Mouse (Mus musculus): Measurements from ENCODE around the gene Tnfrsf21. TPM values are rescaled to one million over a fixed set of nuclear protein-coding genes. Genes with fewer than 3 reads are reported as not detected.

The Tnfrsf21 gene
- total RNA-seq, 2 experiments from 2014 or later: 2.8 to 4.3 TPM

DNA sequence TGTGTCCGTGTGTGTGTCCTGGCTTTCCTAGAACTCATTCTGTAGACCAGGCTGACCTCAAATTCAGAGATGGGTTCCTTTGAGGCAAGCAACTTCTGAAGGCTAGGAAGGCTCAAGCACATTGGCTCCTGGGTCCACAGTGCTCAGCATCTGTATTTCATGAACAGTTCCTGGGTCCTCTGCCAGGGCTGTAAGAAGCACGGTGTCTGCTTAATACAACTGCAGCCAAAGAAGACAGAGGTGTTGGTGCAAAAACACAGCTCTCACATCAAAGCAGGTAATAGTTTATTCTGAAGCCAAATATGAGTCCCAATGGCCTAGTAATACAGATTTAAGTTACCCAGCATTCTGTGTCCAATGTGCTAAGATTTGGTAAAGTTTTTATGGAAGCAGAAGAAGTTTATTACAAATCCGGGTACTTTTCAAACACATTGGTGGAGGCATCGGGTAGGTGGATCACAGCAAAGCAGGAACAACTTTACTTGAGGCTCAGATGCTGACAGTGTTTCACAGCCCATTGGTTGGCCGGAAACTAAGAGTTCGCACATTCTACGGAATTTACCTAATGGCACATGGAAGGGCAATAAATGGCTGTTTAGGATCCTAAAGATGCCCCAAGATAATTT, 112.7 kb downstream of the Tnfrsf21 start:
- no peak for DNase-seq (ENCODE audit: low spot score in 2 of 2)

DNA sequence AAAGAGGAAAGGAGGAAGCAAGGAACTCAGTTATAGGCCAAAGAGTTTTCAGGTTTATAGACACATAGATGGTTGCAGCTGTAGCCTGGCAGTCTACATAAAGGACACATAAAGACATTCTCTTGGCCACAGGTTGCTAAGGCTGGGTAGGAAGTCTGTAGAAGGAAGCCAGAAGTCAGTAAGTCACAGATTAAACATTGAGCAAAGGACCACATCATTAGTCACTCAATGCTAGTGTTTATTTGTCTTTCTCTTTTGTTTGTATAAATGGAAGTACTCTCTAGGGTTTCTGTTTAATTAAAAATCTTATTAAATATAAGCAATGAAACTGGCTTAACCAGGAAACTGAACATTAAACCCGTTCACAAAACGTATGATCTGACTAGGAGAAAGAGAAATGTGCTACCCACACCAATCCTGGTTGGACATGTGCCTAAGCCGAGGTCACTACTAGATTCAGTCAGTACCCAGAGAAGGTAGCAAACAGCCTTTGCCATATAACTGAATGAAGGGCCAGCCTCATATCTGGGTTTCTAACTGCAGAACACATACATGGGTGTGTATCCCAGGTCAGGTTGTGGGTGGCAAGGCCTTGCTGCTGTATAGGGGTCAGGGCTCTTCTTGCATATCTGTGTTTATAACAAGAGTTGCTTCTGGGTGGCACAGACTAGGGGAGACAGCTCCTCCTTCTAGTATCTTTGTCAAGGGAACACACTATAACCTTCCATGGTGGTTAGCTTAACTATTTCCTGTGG, 113.9 kb downstream of the Tnfrsf21 start:
- no peak for DNase-seq (ENCODE audit: low spot score in 2 of 2)

DNA sequence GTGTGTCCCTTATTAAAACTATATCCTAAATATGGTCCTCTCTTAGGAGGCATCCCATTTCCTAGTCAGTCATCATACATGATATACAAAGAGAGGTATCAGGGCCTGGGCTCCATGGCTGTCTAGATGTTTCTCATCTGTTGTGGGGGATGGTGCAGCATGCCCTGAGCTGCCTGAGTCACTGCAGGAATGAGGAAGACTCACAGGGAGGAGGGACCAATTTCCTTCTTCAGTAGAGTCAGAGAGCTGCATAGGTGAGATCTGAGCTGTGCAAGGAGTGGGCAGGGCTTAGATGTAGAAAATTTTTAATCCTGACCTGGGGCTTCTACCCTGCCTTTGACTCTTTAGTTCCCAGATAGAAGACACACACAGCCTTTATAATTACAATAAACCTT, 114.5 kb downstream of the Tnfrsf21 start:
- DNase-seq (ENCODE audit: low spot score in 2 of 2): no peak

DNA sequence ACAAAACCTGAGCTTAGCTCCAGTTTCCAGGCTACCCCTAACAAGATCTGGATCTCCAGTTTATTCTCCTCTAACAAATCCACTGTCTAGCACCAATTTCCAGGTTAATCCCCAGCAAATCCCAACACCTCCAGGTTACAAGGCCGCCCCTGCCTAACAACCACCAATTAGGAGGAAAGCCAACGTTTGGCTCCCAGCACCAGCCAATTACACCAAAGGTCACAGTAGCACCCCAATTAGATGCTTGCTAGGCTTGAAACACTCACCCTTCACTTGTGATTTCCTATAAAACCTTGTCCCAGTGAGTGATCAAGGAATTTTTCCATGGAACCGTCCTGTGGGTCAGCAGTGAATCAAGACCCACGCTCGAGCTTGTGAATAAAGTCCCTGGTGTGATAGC, 116.1 kb downstream of the Tnfrsf21 start:
- DNase-seq (ENCODE audit: low spot score in 2 of 2): no peak

DNA sequence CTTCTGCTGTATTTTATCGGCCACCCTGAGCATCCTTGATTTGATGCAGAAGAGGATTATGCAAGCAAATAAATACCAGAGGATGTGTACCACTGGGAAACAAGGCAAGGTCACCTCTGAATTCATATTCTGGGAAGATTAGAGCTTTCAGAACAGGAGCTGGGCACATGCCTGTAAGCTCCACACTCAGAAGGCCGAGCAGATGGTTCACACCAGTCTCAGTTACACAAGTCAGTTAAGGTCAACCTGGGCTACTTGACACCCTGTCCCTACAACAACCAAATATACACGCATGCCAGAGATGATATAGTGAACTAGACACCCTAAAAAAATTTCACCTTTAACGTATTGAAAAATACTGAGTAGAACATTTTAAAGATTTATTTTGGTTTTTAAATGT, 116.8 kb downstream of the Tnfrsf21 start:
- no peak for DNase-seq (ENCODE audit: low spot score in 2 of 2)

DNA sequence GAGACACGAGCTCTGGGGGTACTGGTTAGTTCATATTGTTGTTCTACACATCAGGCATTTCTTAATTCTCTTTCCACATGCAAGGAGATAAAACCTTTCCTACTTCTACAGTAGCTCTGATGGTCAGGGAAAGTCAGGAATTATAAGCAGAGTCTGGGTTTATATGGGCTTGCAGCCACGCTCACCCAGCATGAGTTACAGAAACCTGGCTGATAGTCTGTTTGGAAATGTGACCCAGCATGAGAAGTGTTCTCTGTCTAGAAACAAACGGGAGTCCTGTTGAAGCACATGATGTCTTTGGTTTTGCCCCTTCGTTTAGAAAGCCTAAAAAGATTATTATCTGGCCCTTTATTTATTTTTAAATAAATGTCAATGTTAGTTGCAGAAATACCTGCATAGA, 118.6 kb downstream of the Tnfrsf21 start:
- no peak for DNase-seq (ENCODE audit: low spot score in 2 of 2)

DNA sequence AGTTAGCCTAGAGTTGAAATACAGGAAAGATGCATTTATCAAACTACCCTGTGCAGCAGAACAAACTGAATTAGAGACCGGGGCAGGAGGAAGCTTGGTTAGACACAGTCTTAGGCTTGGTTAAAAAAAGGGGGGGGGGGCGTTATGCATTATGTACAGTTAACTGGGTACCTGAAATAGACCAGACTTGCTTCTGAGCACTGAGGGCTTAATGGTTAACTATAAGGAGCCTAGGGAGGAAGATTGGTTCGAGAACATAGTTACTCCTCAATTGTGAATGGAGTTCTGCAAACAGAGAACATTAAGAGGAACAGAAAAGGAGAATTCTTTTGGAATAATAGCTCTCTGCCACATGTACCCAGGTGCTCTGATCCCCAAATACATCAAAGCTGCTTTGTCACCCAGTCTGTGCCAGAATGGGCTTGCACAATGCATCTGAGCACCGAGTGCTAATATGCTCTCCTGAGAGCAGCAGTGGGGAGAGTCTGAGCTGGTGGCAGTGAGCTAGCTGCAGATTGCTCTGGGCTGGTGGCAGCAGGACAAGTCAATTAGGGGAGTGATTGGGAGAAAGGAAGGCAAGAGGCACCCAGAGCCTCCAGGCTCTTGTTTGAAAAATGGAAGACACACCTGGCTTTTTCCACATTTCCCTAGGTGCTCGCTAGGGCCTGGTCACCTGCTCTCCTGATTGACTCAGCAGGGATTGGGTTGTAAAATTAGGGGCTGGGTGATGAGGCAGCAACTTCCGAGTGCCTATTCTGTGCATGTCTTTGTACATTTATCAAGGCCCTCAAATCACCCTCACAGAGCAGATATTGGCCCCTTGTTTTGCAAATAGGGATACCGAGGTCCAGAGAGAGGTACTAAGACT, 119.3 kb downstream of the Tnfrsf21 start:
- DNase-seq (ENCODE audit: low spot score in 2 of 2): no peak

DNA sequence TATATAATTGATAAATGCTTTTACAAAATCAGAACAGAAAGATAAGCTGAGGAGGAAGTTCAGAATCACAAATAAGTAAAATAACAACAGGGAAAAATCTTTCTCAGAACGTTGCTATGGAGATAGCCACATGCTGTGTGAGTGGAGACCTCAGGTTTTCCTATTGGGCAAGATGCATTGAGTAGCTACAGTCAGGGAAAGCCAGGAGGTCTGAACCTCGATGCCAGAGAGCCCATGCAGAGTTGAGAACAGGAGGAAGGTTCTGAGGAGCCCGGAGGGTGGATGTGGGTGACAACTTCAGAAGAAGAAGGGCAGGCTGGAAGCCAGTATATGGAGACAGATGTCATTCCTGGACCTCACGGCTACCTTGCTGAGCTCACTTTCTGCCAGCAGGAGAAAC, 120.4 kb downstream of the Tnfrsf21 start:
- DNase-seq (ENCODE audit: low spot score in 2 of 2): no peak

DNA sequence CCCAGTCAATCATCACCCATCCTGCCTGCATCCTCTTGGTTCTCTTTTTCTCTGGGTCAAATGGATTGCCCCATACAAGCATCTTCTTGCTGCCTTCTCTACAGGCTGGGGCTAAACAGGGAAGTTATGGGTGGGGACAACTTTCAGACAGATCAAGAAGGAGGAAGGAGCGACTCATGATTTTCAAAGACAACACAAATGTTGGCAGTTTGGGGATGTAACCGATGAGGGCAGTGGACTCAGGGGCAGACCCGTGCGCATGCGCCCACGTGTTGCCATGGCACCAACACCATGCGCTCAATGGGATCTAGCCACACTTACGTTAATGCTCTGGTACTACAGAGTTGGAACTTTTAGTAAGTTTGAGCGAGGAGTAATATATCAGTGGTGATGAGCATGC, 121.5 kb downstream of the Tnfrsf21 start:
- peak in 1 of 2 experiments; percentile 25 for DNase-seq (ENCODE audit: low spot score in 2 of 2)

DNA sequence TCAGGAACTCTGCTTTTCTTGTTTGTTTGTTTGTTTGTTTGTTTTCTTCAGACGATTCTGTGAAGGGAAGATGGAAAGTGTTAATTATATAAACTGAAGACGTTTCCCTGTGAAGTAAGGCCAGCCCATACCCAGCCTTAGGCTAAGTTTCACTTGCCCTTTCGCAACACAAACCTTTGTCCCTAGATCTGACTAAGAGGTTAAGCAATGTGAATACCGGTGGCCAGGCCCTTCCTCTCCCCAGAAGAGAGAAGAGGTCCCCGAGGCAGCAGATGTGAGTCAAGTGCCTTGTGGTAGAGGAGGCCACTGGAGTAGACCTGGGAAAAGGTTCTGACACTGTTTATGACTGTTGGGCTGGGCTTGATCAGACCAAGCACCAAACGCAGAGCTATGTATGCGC, 122.0 kb downstream of the Tnfrsf21 start:
- DNase-seq (ENCODE audit: low spot score in 2 of 2): no peak

Other genes starting within 250 kb of the Tnfrsf21 start
- 10 to 100 TPM; 39.4 to 51.7 TPM for gene Cd2ap, start 139.9 kb upstream of the Tnfrsf21 start, total RNA-seq (2021)